Mouse (Mus musculus): Measurements from ENCODE around the gene Uba2. TPM values are rescaled to one million over a fixed set of nuclear protein-coding genes. Genes with fewer than 3 reads are reported as not detected.
"Not testable (repeated sequence)": the region's sequence is repeated elsewhere in the genome, so short reads cannot be mapped to it uniquely, and the experiment has no call there.

The Uba2 gene
- 133 and 136 TPM in 2 replicates for polyA plus RNA-seq (2012; rRNA removed)

GRCm38 (mm10) chr7:34169454-34169853, at the start of gene Uba2:
Gene Uba2 (minus strand): TSS chr7:34169599.
- no peak for TF ChIP-seq CTCF (IDR thresholded peaks at IDR 0.05; ENCODE audit: borderline replicate concordance, extremely low read depth, insufficient read depth, insufficient read length)
- no peak for TF ChIP-seq POLR2A (IDR thresholded peaks at IDR 0.05; ENCODE audit: borderline replicate concordance, extremely low read depth, insufficient read depth, insufficient read length, poor library complexity, severe bottlenecking)
- DNase-seq (ENCODE audit: low read depth), result no peak

- DNase-seq (ENCODE audit: low read depth), result no peak
- no peak for TF ChIP-seq POLR2A (IDR thresholded peaks at IDR 0.05; ENCODE audit: borderline replicate concordance, extremely low read depth, insufficient read depth, insufficient read length, poor library complexity, severe bottlenecking)
- TF ChIP-seq CTCF (IDR thresholded peaks at IDR 0.05; ENCODE audit: borderline replicate concordance, extremely low read depth, insufficient read depth, insufficient read length), result no peak
These were observed 49.1 kb upstream of the Uba2 start for GRCm38 (mm10) chr7:34218496-34218895.

GRCm38 (mm10) chr7:34216474-34216873, 47.1 kb upstream of the Uba2 start:
- no peak for DNase-seq (ENCODE audit: low read depth)
- TF ChIP-seq POLR2A (IDR thresholded peaks at IDR 0.05; ENCODE audit: borderline replicate concordance, extremely low read depth, insufficient read depth, insufficient read length, poor library complexity, severe bottlenecking) (no peak), CTCF (IDR thresholded peaks at IDR 0.05; ENCODE audit: borderline replicate concordance, extremely low read depth, insufficient read depth, insufficient read length) (no peak)

- no peak for DNase-seq (ENCODE audit: low read depth)
- no peak for TF ChIP-seq CTCF (IDR thresholded peaks at IDR 0.05; ENCODE audit: borderline replicate concordance, extremely low read depth, insufficient read depth, insufficient read length)
- TF ChIP-seq POLR2A (IDR thresholded peaks at IDR 0.05; ENCODE audit: borderline replicate concordance, extremely low read depth, insufficient read depth, insufficient read length, poor library complexity, severe bottlenecking), result no peak
These were observed 46.1 kb upstream of the Uba2 start for GRCm38 (mm10) chr7:34215481-34215880.

GRCm38 (mm10) chr7:34214644-34215043, 45.2 kb upstream of the Uba2 start:
- DNase-seq (ENCODE audit: low read depth), result no peak
- TF ChIP-seq POLR2A (IDR thresholded peaks at IDR 0.05; ENCODE audit: borderline replicate concordance, extremely low read depth, insufficient read depth, insufficient read length, poor library complexity, severe bottlenecking), result no peak
- TF ChIP-seq CTCF (IDR thresholded peaks at IDR 0.05; ENCODE audit: borderline replicate concordance, extremely low read depth, insufficient read depth, insufficient read length), result no peak

GRCm38 (mm10) chr7:34213281-34213680, 43.9 kb upstream of the Uba2 start:
- DNase-seq (ENCODE audit: low read depth), result no peak
- TF ChIP-seq POLR2A (IDR thresholded peaks at IDR 0.05; ENCODE audit: borderline replicate concordance, extremely low read depth, insufficient read depth, insufficient read length, poor library complexity, severe bottlenecking), result no peak
- no peak for TF ChIP-seq CTCF (IDR thresholded peaks at IDR 0.05; ENCODE audit: borderline replicate concordance, extremely low read depth, insufficient read depth, insufficient read length)

- no peak for DNase-seq (ENCODE audit: low read depth)
- no peak for TF ChIP-seq POLR2A (IDR thresholded peaks at IDR 0.05; ENCODE audit: borderline replicate concordance, extremely low read depth, insufficient read depth, insufficient read length, poor library complexity, severe bottlenecking)
- TF ChIP-seq CTCF (IDR thresholded peaks at IDR 0.05; ENCODE audit: borderline replicate concordance, extremely low read depth, insufficient read depth, insufficient read length), result peak; percentile 9; the same call in 1 of the 2 replicates
These were observed 38.8 kb upstream of the Uba2 start for GRCm38 (mm10) chr7:34208027-34208745.

GRCm38 (mm10) chr7:34206331-34206730, 36.9 kb upstream of the Uba2 start:
- TF ChIP-seq CTCF (IDR thresholded peaks at IDR 0.05; ENCODE audit: borderline replicate concordance, extremely low read depth, insufficient read depth, insufficient read length) (no peak), POLR2A (IDR thresholded peaks at IDR 0.05; ENCODE audit: borderline replicate concordance, extremely low read depth, insufficient read depth, insufficient read length, poor library complexity, severe bottlenecking) (no peak)
- no peak for DNase-seq (ENCODE audit: low read depth)

- not testable (repeated sequence) for DNase-seq (ENCODE audit: low read depth)
These were observed 32.7 kb upstream of the Uba2 start for GRCm38 (mm10) chr7:34202147-34202546.

GRCm38 (mm10) chr7:34200829-34201228, 31.4 kb upstream of the Uba2 start:
- TF ChIP-seq CTCF (IDR thresholded peaks at IDR 0.05; ENCODE audit: borderline replicate concordance, extremely low read depth, insufficient read depth, insufficient read length) (no peak), POLR2A (IDR thresholded peaks at IDR 0.05; ENCODE audit: borderline replicate concordance, extremely low read depth, insufficient read depth, insufficient read length, poor library complexity, severe bottlenecking) (no peak)

GRCm38 (mm10) chr7:34198346-34198745, 28.9 kb upstream of the Uba2 start:
- peak; percentile 27 for DNase-seq (ENCODE audit: low read depth)
- peak; percentile 38; the same call in 1 of the 2 replicates for TF ChIP-seq CTCF (IDR thresholded peaks at IDR 0.05; ENCODE audit: borderline replicate concordance, extremely low read depth, insufficient read depth, insufficient read length)
- TF ChIP-seq POLR2A (IDR thresholded peaks at IDR 0.05; ENCODE audit: borderline replicate concordance, extremely low read depth, insufficient read depth, insufficient read length, poor library complexity, severe bottlenecking), result no peak

More at GRCm38 (mm10) chr7:34200829-34201228, 31.4 kb upstream of the Uba2 start:
- DNase-seq (ENCODE audit: low read depth), result no peak

All from brain, embryonic 14.5 days (tissue).